Mouse (Mus musculus) ES-Bruce4 (cell line): ENCODE results near the gene Grb10.

Experiments used
- CTCF ChIP-seq: IDR thresholded peaks from one replicate; pipeline ENCODE4 v1.8.1; 2011; ENCODE audit warnings: low read depth, low read length
- EP300 ChIP-seq: IDR thresholded peaks from 2 replicates; pipeline ENCODE4 v1.6.1; 2011; ENCODE audit warnings: low read depth, low read length; ENCODE audit not compliant: insufficient read depth
- POLR2A ChIP-seq: IDR thresholded peaks from one replicate; pipeline ENCODE4 v1.8.1; 2011; ENCODE audit warnings: low read length; ENCODE audit not compliant: insufficient read depth

GRCm38 (mm10) chr11:11963587-11963986, 74.9 kb downstream of the Grb10 start:
- TF ChIP-seq POLR2A (no peak), EP300 (no peak), CTCF (no peak)
